In genomic region chr14:78734203-78734602, GRCm38 (mm10) we compare ENCODE assay signal across 8 mouse cellular contexts. TPM values are rescaled to one million over a fixed set of nuclear protein-coding genes. Genes with fewer than 3 reads are reported as not detected.
DNase-seq lines count a peak whose midpoint lies in the region; ATAC-seq and TF ChIP-seq lines count a peak whose summit lies in the region.
"Not testable (repeated sequence)": the region's sequence is repeated elsewhere in the genome, so short reads cannot be mapped to it uniquely, and the experiment has no call there.

No protein-coding gene starts in this region.

- peak; percentile 38 for DNase-seq in 3T3-L1 (ENCODE audit: low read depth, low spot score)
- DNase-seq in adrenal gland, adult (ENCODE audit: inconsistent age in 2 of 2, low spot score in 1 of 2) = peak; percentile 38 to 50
- peak; percentile 51 for DNase-seq in kidney, adult 2 months
- peak; percentile 14 for DNase-seq in kidney, postnatal 14 days
- peak; percentile 40 for DNase-seq in lung, postnatal 0 days (ENCODE audit: low spot score)

- not testable (repeated sequence) for H3K36me3 ChIP-seq in ES-Bruce4 (ENCODE audit: control insufficient read depth, insufficient read depth, low read length, poor library complexity, severe bottlenecking); hindbrain, embryonic 12.5 days; kidney, adult 2 months (ENCODE audit: control insufficient read depth, insufficient read depth, low read length); lung, postnatal 0 days (ENCODE audit: insufficient read depth, low read length); neural tube, embryonic 13.5 days

- not testable (repeated sequence) for TF ChIP-seq EP300 in ES-Bruce4 (IDR thresholded peaks at IDR 0.05; ENCODE audit: insufficient read depth, low read depth, low read length); lung, postnatal 0 days (IDR thresholded peaks at IDR 0.05)

- TF ChIP-seq POLR2A in ES-Bruce4 (IDR thresholded peaks at IDR 0.05; ENCODE audit: insufficient read depth, low read length); kidney, adult 2 months (IDR thresholded peaks at IDR 0.05; ENCODE audit: low read depth, low read length): not testable (repeated sequence)

- not testable (repeated sequence) for H3K4me3 ChIP-seq in ES-Bruce4 (ENCODE audit: low read depth, low read length); hindbrain, embryonic 12.5 days; kidney, adult 2 months (ENCODE audit: insufficient read depth, low read depth, low read length); lung, postnatal 0 days (ENCODE audit: low read depth, low read length); neural tube, embryonic 13.5 days

- not testable (repeated sequence) for H3K9me3 ChIP-seq in ES-Bruce4 (replicated peaks; ENCODE audit: control insufficient read depth, insufficient read depth, low read length, poor library complexity, severe bottlenecking); hindbrain, embryonic 12.5 days (replicated peaks); lung, postnatal 0 days (ENCODE audit: low read length); neural tube, embryonic 13.5 days

- H3K4me2 ChIP-seq in hindbrain, embryonic 12.5 days (replicated peaks) = peak overlapping the region; percentile 94; the same call in 1 of the 2 replicates
- not testable (repeated sequence) for H3K4me2 ChIP-seq in lung, postnatal 0 days (replicated peaks; ENCODE audit: low read depth, low read length)
- H3K4me2 ChIP-seq in neural tube, embryonic 13.5 days = peak overlapping the region; percentile 97

- 37% methylated on average over 5 of the region's 5 CpGs for WGBS in hindbrain, embryonic 12.5 days
- WGBS in kidney, adult 2 months = 65% methylated on average over 5 of the region's 5 CpGs
- 55% methylated on average over 5 of the region's 5 CpGs for WGBS in lung, postnatal 0 days
- 29% methylated on average over 5 of the region's 5 CpGs for WGBS in neural tube, embryonic 13.5 days

- not testable (repeated sequence) for ATAC-seq in hindbrain, embryonic 12.5 days (ENCODE audit: low FRiP score); lung, postnatal 0 days; neural tube, embryonic 13.5 days (ENCODE audit: low read depth)

- peak overlapping the region; percentile 63 for H3K27ac ChIP-seq in ES-Bruce4 (ENCODE audit: insufficient read depth, low read length)
- H3K27ac ChIP-seq in hindbrain, embryonic 12.5 days; lung, postnatal 0 days (ENCODE audit: low read length); neural tube, embryonic 13.5 days (replicated peaks): not testable (repeated sequence)
- H3K27ac ChIP-seq in kidney, adult 2 months (ENCODE audit: insufficient read depth, low read depth, low read length) = peak overlapping the region; percentile 88

- TF ChIP-seq CTCF in ES-Bruce4 (IDR thresholded peaks at IDR 0.05; ENCODE audit: low read depth, low read length); kidney, adult 2 months (conservative IDR thresholded peaks at IDR 0.05; ENCODE audit: insufficient read depth, insufficient read length, low read depth, low read length); lung, postnatal 0 days (IDR thresholded peaks at IDR 0.05): not testable (repeated sequence)

- not testable (repeated sequence) for H3K27me3 ChIP-seq in ES-Bruce4 (ENCODE audit: control insufficient read depth, insufficient read depth, low read length, poor library complexity, severe bottlenecking); kidney, adult 2 months (replicated peaks; ENCODE audit: control insufficient read depth, insufficient read depth, low read length); lung, postnatal 0 days (replicated peaks; ENCODE audit: insufficient read depth, low read length)
- H3K27me3 ChIP-seq in hindbrain, embryonic 12.5 days = peaks cover 12% of the 10 kb centered on the region
- H3K27me3 ChIP-seq in neural tube, embryonic 13.5 days = 0 out of 2 replicates have a peak, but pooled peaks cover 11% of the 10 kb centered on the region

- not testable (repeated sequence) for H3K9ac ChIP-seq in ES-Bruce4 (ENCODE audit: low read depth, poor library complexity, severe bottlenecking); hindbrain, embryonic 12.5 days; lung, postnatal 0 days (replicated peaks; ENCODE audit: low read depth); neural tube, embryonic 13.5 days

- not testable (repeated sequence) for H3K4me1 ChIP-seq in ES-Bruce4 (ENCODE audit: control insufficient read depth, insufficient read depth, low read length); hindbrain, embryonic 12.5 days; kidney, adult 2 months (ENCODE audit: control insufficient read depth, insufficient read depth, low read length); lung, postnatal 0 days (ENCODE audit: insufficient read depth, low read depth, low read length)
- peaks cover 35% of the 10 kb centered on the region for H3K4me1 ChIP-seq in neural tube, embryonic 13.5 days (replicated peaks)

RNA-seq across cellular contexts. Expression of gene Dgkh, which starts 1.6 kb away (rescaled TPM):
- 11.6 and 11.7 TPM in 2 replicates for polyA plus RNA-seq in ES-Bruce4 (2011; ENCODE audit: insufficient read depth, insufficient read length, low read depth, missing spikeins)
- polyA plus RNA-seq in hindbrain, embryonic 12.5 days (2016; fragmentation: Nextera tagmentation; extraction: Ambion mirVana) = 2.8 and 3.6 TPM in 2 replicates
- 1.9 and 2.6 TPM in 2 replicates for polyA plus RNA-seq in kidney, adult 2 months (2012; rRNA removed)
- 4.0 and 4.6 TPM in 2 replicates for polyA plus RNA-seq in lung, postnatal 0 days (2015; fragmentation: Nextera tagmentation; extraction: Ambion mirVana)
- 11.8 and 16.3 TPM in 2 replicates for polyA plus RNA-seq in neural tube, embryonic 13.5 days (2015; fragmentation: Nextera tagmentation; extraction: Ambion mirVana)
